Comparison of ENCODE assay signal across 13 mouse cellular contexts in the genomic region with DNA sequence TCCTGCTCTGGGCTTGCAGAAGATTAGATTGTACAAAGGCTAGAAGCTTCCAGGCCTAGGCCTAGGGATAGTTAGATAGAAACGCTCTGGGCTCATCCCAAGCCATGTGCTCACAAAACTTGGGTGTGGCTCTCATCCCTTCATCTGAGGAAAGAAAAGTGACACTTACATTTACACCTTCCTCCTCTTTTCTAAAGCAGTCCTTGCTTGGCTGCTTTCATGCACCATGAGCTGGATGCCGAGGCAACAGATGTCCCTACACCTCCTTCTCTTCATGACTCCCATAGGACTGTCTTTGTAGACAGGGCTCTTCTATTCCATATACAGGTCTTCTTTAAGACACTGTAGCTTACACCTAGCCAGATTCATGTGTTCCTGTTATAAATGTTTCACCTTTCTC.
"Had no signal": no experiment of that assay in that cellular context is flagged by ENCODE, and none has a peak within 500 bp of the region (broad histone marks: within the 10 kb centered on the region; RNA-seq: fewer than 3 reads in every experiment).

No protein-coding gene starts in this region.

- H3K4me1 ChIP-seq: limb, embryonic 15.5 days; liver, embryonic 12.5 days; midbrain, embryonic 10.5 days; neural tube, embryonic 13.5 days had no signal

- H3K4me3 ChIP-seq: limb, embryonic 15.5 days; liver, embryonic 12.5 days; midbrain, embryonic 10.5 days; neural tube, embryonic 13.5 days had no signal

- DNase-seq: kidney, adult 8-10 months; kidney, postnatal 25 days; layer of hippocampus, adult 9-11 months; lung, embryonic 14.5 days; lung, postnatal 10 days; lung, postnatal 4 days; midbrain, embryonic 14.5 days; retina, postnatal 1 day; thymus, postnatal 4 days had no signal

- H3K27ac ChIP-seq: limb, embryonic 15.5 days; liver, embryonic 12.5 days; midbrain, embryonic 10.5 days; neural tube, embryonic 13.5 days had no signal
